Mouse (Mus musculus): ENCODE results near the gene Ccar1. TPM values are rescaled to one million over a fixed set of nuclear protein-coding genes. Genes with fewer than 3 reads are reported as not detected.
A peak's percentile ranks its signal among the peaks of the same experiment; 100 is the strongest.
"Not testable (repeated sequence)": the region's sequence is repeated elsewhere in the genome, so short reads cannot be mapped to it uniquely, and the experiment has no call there.

Ccar1 gene
- polyA plus RNA-seq, 1 experiment from 2014 or later: 75.9 TPM

DNA sequence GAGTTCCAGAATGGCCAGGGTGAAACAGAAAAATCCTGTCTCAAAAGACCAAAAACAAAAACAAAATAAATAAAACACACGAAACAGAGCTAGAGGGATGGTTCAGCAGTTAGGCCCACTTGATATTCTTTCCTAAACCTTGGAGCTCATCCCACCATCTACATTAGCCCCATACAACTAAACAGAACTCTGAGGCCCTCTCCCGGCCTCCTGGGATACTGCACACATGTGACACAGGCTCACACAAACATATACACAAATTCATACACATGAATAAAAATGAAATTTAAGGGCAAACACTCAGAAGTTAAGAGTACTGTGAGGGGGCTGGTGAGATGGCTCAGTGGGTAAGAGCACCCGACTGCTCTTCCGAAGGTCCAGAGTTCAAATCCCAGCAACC is 2.1 kb upstream of the Ccar1 start:
- Histone ChIP-seq H3K4me2 (no peak overlapping the region), H3K9me3 (replicated peaks) (no peaks in the 10 kb centered on the region), H3K27me3 (no peaks in the 10 kb centered on the region), H3K36me3 (peaks cover 10% of the 10 kb centered on the region), H3K27ac (peak overlapping the region; percentile 97; the same call in 1 of the 2 replicates), H3K4me3 (no peak overlapping the region), H3K9ac (no peak overlapping the region), H3K4me1 (replicated peaks) (peaks cover 11% of the 10 kb centered on the region)
- no peak for ATAC-seq (replicated peaks; ENCODE audit: insufficient number of reproducible peaks, insufficient read depth, low FRiP score, low read depth)
- WGBS: 96% methylated on average over 4 of the region's 4 CpGs

DNA sequence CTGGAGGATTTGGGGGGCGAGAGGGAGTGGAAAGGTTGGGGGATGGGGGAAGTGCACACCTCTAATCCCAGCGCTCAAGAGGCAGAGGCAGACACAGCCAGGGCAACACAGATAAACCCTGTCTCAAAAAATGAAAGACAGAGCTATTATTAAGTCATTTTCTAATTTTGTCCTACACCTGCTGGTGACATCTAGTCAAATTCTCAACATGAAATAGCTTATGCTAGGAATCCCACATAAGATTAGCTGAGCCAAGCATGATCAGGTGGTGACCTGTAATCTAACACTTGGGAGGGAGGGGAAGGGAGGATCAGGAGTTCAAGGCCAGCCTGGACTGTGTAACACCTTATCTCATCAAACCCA is 986 bp upstream of the Ccar1 start:
- no peak; the same call in 1 of the 2 replicates for ATAC-seq (replicated peaks; ENCODE audit: insufficient number of reproducible peaks, insufficient read depth, low FRiP score, low read depth)

DNA sequence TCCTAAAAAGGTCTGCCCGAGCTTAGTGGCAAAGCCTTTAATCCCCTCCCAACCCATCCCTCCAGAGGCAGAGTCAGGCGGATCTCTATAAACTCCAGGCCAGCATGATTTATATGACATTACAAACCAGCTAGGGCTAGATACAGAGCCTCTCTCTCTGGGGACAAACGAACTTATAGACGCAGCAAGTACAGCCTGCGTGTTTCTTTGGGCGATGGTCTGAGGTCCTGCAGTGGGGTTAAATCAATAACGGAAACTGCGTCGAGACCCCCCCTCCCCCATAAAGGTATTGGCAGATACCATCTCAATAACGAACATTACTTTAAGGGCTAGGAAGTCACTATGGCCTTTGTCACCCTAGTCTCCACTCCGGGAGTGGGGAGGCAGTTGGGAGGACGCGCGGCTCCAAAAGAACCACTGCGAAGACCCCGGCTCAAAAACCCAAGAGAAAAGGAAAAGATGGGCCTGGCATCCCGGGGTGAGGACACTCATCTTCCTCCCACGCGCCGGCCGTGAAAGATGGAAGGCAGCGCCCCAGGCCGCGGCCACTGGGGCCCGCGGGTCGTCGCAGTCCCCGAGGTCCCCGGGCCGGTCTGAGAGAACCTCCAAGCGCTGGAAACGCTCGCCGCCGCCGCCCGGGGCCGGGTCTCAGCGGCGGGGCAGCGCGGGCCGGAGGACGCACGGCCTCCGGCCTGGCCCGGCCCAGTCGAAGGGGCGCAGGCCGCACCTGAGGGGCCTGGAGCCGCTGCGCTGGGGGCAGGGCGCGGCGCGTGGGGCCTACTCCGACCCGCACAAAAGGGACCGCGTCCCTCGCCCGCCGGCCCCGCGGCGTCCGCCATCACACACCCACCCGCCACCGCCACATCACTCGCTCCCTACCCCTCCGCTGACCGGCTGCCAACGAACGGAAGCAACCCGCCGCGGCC is 572 bp downstream of the Ccar1 start:
- Histone ChIP-seq H3K9ac (peak overlapping the region; percentile 92), H3K27me3 (no peaks in the 10 kb centered on the region), H3K27ac (peak overlapping the region; percentile 97), H3K9me3 (replicated peaks) (no peaks in the 10 kb centered on the region), H3K4me3 (peak overlapping the region; percentile 86), H3K4me1 (replicated peaks) (peaks cover 24% of the 10 kb centered on the region), H3K36me3 (peaks cover 34% of the 10 kb centered on the region), H3K4me2 (peak overlapping the region; percentile 74)
- ATAC-seq (replicated peaks; ENCODE audit: insufficient number of reproducible peaks, insufficient read depth, low FRiP score, low read depth): peak; percentile 74
- WGBS: under 1% methylated on average over 68 of the region's 78 CpGs

More for the DNA sequence above, 986 bp upstream of the Ccar1 start:
- 15% methylated on average over 2 of the region's 2 CpGs for whole genome bisulfite sequencing
- no peaks in the 10 kb centered on the region for H3K9me3 ChIP-seq (replicated peaks)
- H3K27me3 ChIP-seq: no peaks in the 10 kb centered on the region
- peaks cover 19% of the 10 kb centered on the region for H3K36me3 ChIP-seq
- H3K4me2 ChIP-seq: peak overlapping the region; percentile 59
- H3K9ac ChIP-seq: no peak overlapping the region
- peak overlapping the region; percentile 86 for H3K4me3 ChIP-seq
- peaks cover 19% of the 10 kb centered on the region for H3K4me1 ChIP-seq (replicated peaks)
- peak overlapping the region; percentile 97 for H3K27ac ChIP-seq

DNA sequence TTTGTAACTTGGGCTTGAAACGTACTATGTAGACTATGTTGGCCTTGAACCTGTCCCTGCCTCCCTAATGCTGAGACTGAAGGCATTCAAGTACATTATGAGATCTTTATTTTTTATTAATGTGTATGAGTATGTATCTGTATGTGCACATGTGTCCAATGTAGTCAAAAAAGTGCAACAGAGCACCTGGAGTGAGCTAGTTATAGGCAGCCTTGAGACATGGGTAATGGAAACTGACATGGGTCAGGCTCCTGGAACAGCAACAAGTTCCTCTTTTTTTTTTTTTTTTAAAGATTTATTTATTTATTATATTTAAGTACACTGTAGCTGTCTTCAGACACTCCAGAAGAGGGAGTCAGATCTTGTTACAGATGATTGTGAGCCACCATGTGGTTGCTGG is 10.3 kb downstream of the Ccar1 start:
- ATAC-seq (replicated peaks; ENCODE audit: insufficient number of reproducible peaks, insufficient read depth, low FRiP score, low read depth); H3K4me2 ChIP-seq; H3K27me3 ChIP-seq; H3K9ac ChIP-seq; H3K4me3 ChIP-seq; H3K27ac ChIP-seq; H3K4me1 ChIP-seq (replicated peaks); H3K9me3 ChIP-seq (replicated peaks): not testable (repeated sequence)
- peaks cover 95% of the 10 kb centered on the region for H3K36me3 ChIP-seq
- 91% methylated on average over 1 of the region's 1 CpGs for WGBS

DNA sequence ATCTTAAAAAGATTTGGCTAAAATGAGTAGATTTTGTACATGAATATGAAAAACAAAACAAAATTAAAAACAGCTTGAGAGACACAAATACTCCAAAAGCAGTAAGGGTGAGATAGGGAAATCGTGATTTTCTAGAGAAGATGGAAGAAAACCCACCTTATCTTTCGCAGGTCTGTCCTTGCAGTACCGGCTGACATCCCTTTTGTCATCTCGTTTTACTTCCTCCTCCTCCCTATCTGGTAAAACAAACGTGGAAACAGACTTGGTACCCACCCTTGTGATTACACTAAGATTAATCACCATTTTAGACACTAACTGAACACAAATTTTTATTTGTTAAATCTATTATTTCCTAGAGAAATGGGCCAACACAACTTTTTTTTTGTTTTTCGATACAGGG is 41.3 kb downstream of the Ccar1 start:
- ATAC-seq (replicated peaks; ENCODE audit: insufficient number of reproducible peaks, insufficient read depth, low FRiP score, low read depth): no peak
- 69% methylated on average over 6 of the region's 6 CpGs for WGBS
- H3K27ac ChIP-seq: no peak overlapping the region
- H3K36me3 ChIP-seq: peaks cover 86% of the 10 kb centered on the region
- no peak overlapping the region for H3K9ac ChIP-seq
- H3K27me3 ChIP-seq: no peaks in the 10 kb centered on the region
- no peak overlapping the region for H3K4me2 ChIP-seq
- no peaks in the 10 kb centered on the region for H3K9me3 ChIP-seq (replicated peaks)
- H3K4me1 ChIP-seq (replicated peaks): no peaks in the 10 kb centered on the region
- no peak overlapping the region for H3K4me3 ChIP-seq

DNA sequence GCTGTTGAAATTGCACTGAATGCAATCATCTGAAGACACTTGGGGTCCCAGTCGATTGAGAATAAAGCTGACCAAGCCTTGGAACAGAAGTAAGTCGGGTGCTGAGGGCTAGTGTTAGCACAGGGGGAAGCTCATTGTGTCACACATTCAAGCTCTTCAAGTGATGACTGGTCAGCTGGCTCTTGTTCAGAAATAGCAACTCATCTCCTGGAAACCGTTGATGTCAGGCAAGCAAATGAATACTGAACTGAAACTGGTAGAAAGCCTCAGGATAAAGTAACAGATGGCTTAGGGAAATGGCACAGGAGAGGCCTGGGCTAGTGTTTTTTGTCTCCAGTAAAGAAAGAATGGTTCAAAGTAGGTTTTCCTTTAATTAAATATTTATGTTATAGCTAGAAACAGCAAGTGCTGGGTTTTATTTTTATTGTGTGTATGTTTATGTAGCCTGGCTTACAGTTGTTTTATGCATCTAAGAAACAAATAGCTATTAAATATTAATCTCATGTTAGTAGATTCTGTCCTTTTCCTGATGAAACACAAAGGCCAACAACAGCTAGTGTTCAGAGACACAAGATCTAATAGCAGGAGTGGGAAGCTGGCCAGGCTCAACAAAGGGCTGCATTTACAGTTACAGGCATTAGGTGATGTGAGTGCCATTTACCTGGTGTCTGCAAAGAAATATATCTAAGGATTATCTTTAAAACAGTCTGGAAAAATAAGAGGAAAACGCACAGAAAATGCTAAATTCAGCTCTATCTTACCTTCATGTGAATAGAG is 51.9 kb downstream of the Ccar1 start:
- H3K4me2 ChIP-seq: no peak overlapping the region
- H3K27ac ChIP-seq: peak overlapping the region; percentile 51
- WGBS: 50% methylated on average over 4 of the region's 4 CpGs
- no peaks in the 10 kb centered on the region for H3K27me3 ChIP-seq
- H3K36me3 ChIP-seq: peaks cover 28% of the 10 kb centered on the region
- H3K4me3 ChIP-seq: no peak overlapping the region
- H3K9ac ChIP-seq: no peak overlapping the region
- H3K9me3 ChIP-seq (replicated peaks): no peaks in the 10 kb centered on the region
- ATAC-seq (replicated peaks; ENCODE audit: insufficient number of reproducible peaks, insufficient read depth, low FRiP score, low read depth): no peak; the same call in 1 of the 2 replicates
- 0 out of 2 replicates have a peak, but pooled peaks cover 4% of the 10 kb centered on the region for H3K4me1 ChIP-seq (replicated peaks)

DNA sequence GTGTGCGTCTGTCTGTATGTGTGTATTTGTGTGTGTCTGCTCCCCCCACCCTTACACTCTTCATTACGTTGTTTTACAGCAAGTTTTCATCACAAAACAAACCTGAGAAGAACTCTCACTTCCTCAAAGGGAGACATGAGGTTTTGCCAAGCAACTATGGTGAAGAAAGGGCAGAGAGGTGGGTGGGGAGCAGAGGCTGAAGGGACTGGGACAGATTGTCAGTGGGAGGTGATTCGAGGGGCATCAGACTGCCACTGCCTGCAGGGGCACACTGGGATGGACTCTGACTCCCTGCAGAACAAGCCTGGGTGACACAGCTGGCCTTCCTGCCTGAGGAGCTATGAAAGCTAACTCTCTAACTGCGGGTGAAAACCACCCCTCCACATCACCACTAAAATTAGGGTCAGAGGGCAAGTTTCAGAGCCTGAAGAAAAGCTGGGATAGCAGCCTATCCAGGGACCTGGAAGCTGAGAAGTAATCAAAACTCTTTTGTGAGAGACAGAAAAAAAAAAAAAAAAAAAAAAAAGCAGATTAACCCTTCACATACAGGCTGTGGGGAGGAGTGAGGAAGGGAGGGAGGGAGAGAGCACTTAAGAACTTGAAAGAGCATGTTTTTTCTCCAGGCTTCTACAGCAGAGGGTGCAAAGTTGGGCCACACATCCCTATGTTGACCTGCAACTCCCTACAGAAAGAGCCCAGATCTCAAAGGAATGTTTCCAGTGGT is 55.0 kb downstream of the Ccar1 start:
- H3K4me1 ChIP-seq (replicated peaks): 0 out of 2 replicates have a peak, but pooled peaks cover 4% of the 10 kb centered on the region
- H3K9ac ChIP-seq: no peak overlapping the region
- ATAC-seq (replicated peaks; ENCODE audit: insufficient number of reproducible peaks, insufficient read depth, low FRiP score, low read depth): no peak
- H3K27ac ChIP-seq: no peak overlapping the region
- H3K27me3 ChIP-seq: no peaks in the 10 kb centered on the region
- no peak overlapping the region for H3K4me3 ChIP-seq
- no peaks in the 10 kb centered on the region for H3K9me3 ChIP-seq (replicated peaks)
- H3K4me2 ChIP-seq: no peak overlapping the region
- 46% methylated on average over 4 of the region's 4 CpGs for WGBS
- H3K36me3 ChIP-seq: peaks cover 10% of the 10 kb centered on the region

DNA sequence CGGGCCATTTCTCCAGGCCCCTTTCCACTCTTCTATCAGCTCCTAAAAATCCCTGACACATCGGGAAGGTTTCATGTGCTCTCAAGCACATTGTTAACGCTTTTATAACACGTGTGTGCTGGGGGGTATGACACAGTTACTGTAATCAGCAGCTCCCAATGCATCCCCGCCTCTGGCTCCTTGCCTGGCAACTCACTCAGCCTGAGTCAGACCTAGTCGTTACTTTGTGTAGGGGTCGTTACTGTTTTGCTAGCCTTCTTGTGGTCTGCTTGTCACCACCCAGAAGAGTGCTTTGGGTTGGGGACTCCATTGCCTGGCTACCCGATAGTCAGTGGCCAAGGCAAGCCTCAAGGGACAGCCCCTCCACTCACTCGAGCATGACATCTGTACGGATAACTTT is 61.3 kb downstream of the Ccar1 start:
- H3K36me3 ChIP-seq: no peaks in the 10 kb centered on the region
- WGBS: 53% methylated on average over 10 of the region's 10 CpGs
- no peak overlapping the region for H3K4me3 ChIP-seq
- H3K9me3 ChIP-seq (replicated peaks): no peaks in the 10 kb centered on the region
- no peak overlapping the region for H3K9ac ChIP-seq
- no peak overlapping the region for H3K4me2 ChIP-seq
- H3K27me3 ChIP-seq: no peaks in the 10 kb centered on the region; the same call in 1 of the 2 replicates
- ATAC-seq (replicated peaks; ENCODE audit: insufficient number of reproducible peaks, insufficient read depth, low FRiP score, low read depth): no peak
- H3K4me1 ChIP-seq (replicated peaks): peaks cover 5% of the 10 kb centered on the region
- H3K27ac ChIP-seq: no peak overlapping the region

DNA sequence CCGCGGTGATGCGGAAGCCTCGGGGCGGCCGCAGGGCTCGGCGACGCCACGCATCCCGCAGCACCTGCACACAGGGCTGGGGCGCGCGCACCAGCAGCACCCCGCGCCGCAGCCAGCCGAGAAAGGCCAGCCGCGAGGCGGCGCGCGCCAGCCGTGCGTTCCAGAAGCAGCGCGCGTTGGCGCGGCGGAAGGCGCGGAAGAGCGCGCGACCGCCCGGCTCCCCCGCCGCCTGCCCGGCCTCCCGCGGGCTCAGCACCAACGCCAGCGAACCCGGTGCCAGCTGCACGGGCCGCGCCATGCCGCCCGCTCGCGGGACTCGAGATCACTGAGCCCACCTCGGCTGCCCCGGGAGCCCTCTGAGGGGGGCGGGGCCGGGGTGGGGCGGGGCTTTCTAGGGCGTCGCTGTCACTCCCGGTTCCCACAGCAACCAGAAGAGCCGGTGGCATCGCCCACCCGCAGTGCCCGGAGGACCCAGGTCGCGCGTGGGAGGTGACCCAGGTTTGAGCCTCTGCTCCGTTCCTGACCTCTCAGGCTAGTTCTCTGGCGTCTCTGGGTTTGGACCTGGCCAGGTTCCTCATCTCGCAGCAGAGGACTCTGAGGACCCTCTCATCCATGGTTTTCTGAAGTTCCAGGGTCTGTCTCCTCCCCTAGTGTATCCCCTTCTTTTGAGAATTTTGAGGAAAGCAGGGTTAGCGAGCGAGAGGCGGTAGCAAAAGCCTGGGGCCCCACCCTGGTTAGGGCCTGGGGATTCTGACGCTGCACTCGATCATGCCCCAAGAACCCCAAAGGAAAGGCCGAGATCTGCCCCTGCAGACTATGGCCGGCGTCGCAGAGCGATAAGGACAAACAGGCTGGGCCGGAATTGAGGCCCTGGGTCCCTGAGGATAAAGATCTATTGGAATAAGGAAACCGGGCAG is 66.1 kb downstream of the Ccar1 start, which contains the start of gene Stox1:
Gene Stox1, minus strand, starts transcription at position 358 of the 917 bp plus-strand sequence.
- 1% methylated on average over 81 of the region's 85 CpGs for WGBS
- ATAC-seq (replicated peaks; ENCODE audit: insufficient number of reproducible peaks, insufficient read depth, low FRiP score, low read depth): peak; percentile 69; the same call in 1 of the 2 replicates
- peak within 1 kb of the TSS; percentile 85 for H3K4me3 ChIP-seq
- H3K36me3 ChIP-seq: no peaks in the 10 kb centered on the region
- no peak within 1 kb of the TSS for H3K27ac ChIP-seq
- H3K27me3 ChIP-seq: peaks cover 20% of the 10 kb centered on the region
- no peaks in the 10 kb centered on the region for H3K9me3 ChIP-seq (replicated peaks)
- peak within 1 kb of the TSS; percentile 98 for H3K4me2 ChIP-seq
- H3K9ac ChIP-seq: peak within 1 kb of the TSS; percentile 73
- peaks cover 8% of the 10 kb centered on the region for H3K4me1 ChIP-seq (replicated peaks)

DNA sequence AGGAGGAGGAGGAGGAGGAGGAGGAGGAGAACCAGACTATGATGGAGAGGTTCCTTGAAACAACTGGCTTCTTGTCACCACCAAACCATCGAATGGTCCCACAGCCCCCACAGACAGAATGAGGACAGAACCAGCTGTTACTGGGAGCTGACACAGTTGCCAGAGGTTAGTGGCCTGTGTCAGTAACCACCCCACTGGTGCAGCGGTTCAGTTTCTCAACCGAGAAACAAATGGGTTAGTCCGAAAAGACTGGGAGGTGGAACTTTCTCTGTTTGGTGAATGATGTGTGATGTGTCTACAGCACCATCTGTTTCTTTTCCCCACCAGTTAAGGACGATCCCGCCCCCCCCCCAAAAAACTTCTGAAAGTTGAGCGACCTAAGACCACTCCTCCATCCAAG is 67.2 kb downstream of the Ccar1 start:
- Histone ChIP-seq H3K36me3 (no peaks in the 10 kb centered on the region), H3K27me3 (peaks cover 20% of the 10 kb centered on the region), H3K9me3 (replicated peaks) (no peaks in the 10 kb centered on the region), H3K4me2 (peak overlapping the region; percentile 98; the same call in 1 of the 2 replicates), H3K4me3 (0 out of 2 replicates have a peak overlapping the region, but pooled peaks have one; percentile 85), H3K9ac (no peak overlapping the region), H3K4me1 (replicated peaks) (peaks cover 8% of the 10 kb centered on the region), H3K27ac (no peak overlapping the region)
- 21% methylated on average over 7 of the region's 7 CpGs for WGBS
- no peak for ATAC-seq (replicated peaks; ENCODE audit: insufficient number of reproducible peaks, insufficient read depth, low FRiP score, low read depth)

Measured in heart, embryonic 15.5 days (tissue).